Mouse (Mus musculus) neural tube, embryonic 11.5 days (tissue): Measurements from ENCODE around the gene Pten. TPM values are rescaled to one million over a fixed set of nuclear protein-coding genes. Genes with fewer than 3 reads are reported as not detected.

Experiments used
- polyA plus RNA-seq: library from polyadenylated mRNA; unstranded; fragments of >200 nt; fragmentation: Nextera tagmentation; extraction: Ambion mirVana; gene quantifications from 2 replicates; pipeline ENCODE4 v1.2.1, GENCODE M21; 2014

The Pten gene
- polyA plus RNA-seq, 1 experiment from 2014 or later = 8.2 TPM

Other genes with a start within 250 kb of the Pten start
- gene Papss2, start 161.7 kb upstream of the Pten start, polyA plus RNA-seq = 1.6 and 1.9 TPM in 2 replicates
- 101 and 105 TPM in 2 replicates for gene Atad1, start 17.7 kb upstream of the Pten start, polyA plus RNA-seq